Mouse (Mus musculus): Measurements from ENCODE around the gene Cyp2c29. TPM values are rescaled to one million over a fixed set of nuclear protein-coding genes. Genes with fewer than 3 reads are reported as not detected.
"Not testable (repeated sequence)": the region's sequence is repeated elsewhere in the genome, so short reads cannot be mapped to it uniquely, and the experiment has no call there.

The Cyp2c29 gene
- not detected in 2 replicates for polyA plus RNA-seq (2014; fragmentation: Nextera tagmentation; extraction: Ambion mirVana)

- not testable (repeated sequence) for H3K4me1 ChIP-seq (ENCODE audit: control insufficient read depth, insufficient read depth, low read length); DNase-seq (ENCODE audit: low spot score, missing footprints); H3K36me3 ChIP-seq (ENCODE audit: control insufficient read depth, insufficient read depth, low read length); H3K9me3 ChIP-seq (ENCODE audit: control insufficient read depth, low read length); H3K9ac ChIP-seq (ENCODE audit: low read length); H3K4me3 ChIP-seq (ENCODE audit: low read depth, low read length); H3K27ac ChIP-seq (ENCODE audit: low read depth, low read length); H3K4me2 ChIP-seq; H3K27me3 ChIP-seq (ENCODE audit: control insufficient read depth, insufficient read depth, low read length); ATAC-seq (ENCODE audit: low FRiP score)
- WGBS, result no CpG with 5 or more reads among the region's 1 CpGs
Measured at GRCm38 (mm10) chr19:39269105-39269504, at the start of gene Cyp2c29. Gene Cyp2c29 (plus strand): TSS chr19:39269405.

- H3K9ac ChIP-seq (ENCODE audit: low read length); H3K36me3 ChIP-seq (ENCODE audit: control insufficient read depth, insufficient read depth, low read length); H3K27ac ChIP-seq (ENCODE audit: low read depth, low read length); H3K4me1 ChIP-seq (ENCODE audit: control insufficient read depth, insufficient read depth, low read length); ATAC-seq (ENCODE audit: low FRiP score); H3K4me2 ChIP-seq; H3K9me3 ChIP-seq (ENCODE audit: control insufficient read depth, low read length); DNase-seq (ENCODE audit: low spot score, missing footprints); H3K4me3 ChIP-seq (ENCODE audit: low read depth, low read length); H3K27me3 ChIP-seq (ENCODE audit: control insufficient read depth, insufficient read depth, low read length): not testable (repeated sequence)
- WGBS, result 66% methylated on average over 2 of the region's 2 CpGs
Measured at GRCm38 (mm10) chr19:39267036-39267435, 2.2 kb upstream of the Cyp2c29 start.

- no peaks in the 10 kb centered on the region for H3K36me3 ChIP-seq (ENCODE audit: control insufficient read depth, insufficient read depth, low read length)
- H3K9me3 ChIP-seq (ENCODE audit: control insufficient read depth, low read length), result 0 out of 2 replicates have a peak, but pooled peaks cover 3% of the 10 kb centered on the region
- H3K4me2 ChIP-seq, result no peak overlapping the region
- no peak overlapping the region for H3K9ac ChIP-seq (ENCODE audit: low read length)
- no peaks in the 10 kb centered on the region for H3K27me3 ChIP-seq (ENCODE audit: control insufficient read depth, insufficient read depth, low read length)
- DNase-seq (ENCODE audit: low spot score, missing footprints), result no peak
- H3K27ac ChIP-seq (ENCODE audit: low read depth, low read length), result no peak overlapping the region
- no peaks in the 10 kb centered on the region for H3K4me1 ChIP-seq (ENCODE audit: control insufficient read depth, insufficient read depth, low read length)
- ATAC-seq (ENCODE audit: low FRiP score), result no peak
- H3K4me3 ChIP-seq (ENCODE audit: low read depth, low read length), result no peak overlapping the region
Measured at GRCm38 (mm10) chr19:39282801-39283200, 13.6 kb downstream of the Cyp2c29 start.

- H3K9ac ChIP-seq (ENCODE audit: low read length), result no peak overlapping the region
- H3K4me1 ChIP-seq (ENCODE audit: control insufficient read depth, insufficient read depth, low read length), result no peaks in the 10 kb centered on the region
- H3K36me3 ChIP-seq (ENCODE audit: control insufficient read depth, insufficient read depth, low read length), result no peaks in the 10 kb centered on the region
- ATAC-seq (ENCODE audit: low FRiP score) (no peak), DNase-seq (ENCODE audit: low spot score, missing footprints) (no peak)
- H3K4me2 ChIP-seq, result no peak overlapping the region
- no peaks in the 10 kb centered on the region for H3K27me3 ChIP-seq (ENCODE audit: control insufficient read depth, insufficient read depth, low read length)
- 0 out of 2 replicates have a peak, but pooled peaks cover 3% of the 10 kb centered on the region for H3K9me3 ChIP-seq (ENCODE audit: control insufficient read depth, low read length)
- H3K27ac ChIP-seq (ENCODE audit: low read depth, low read length), result no peak overlapping the region
- H3K4me3 ChIP-seq (ENCODE audit: low read depth, low read length), result no peak overlapping the region
Measured at GRCm38 (mm10) chr19:39285637-39286036, 16.4 kb downstream of the Cyp2c29 start.

GRCm38 (mm10) chr19:39286825-39287224 lies 17.6 kb downstream of the Cyp2c29 start:
- 76% methylated on average over 4 of the region's 4 CpGs for WGBS
- no peak overlapping the region for H3K27ac ChIP-seq (ENCODE audit: low read depth, low read length)
- no peaks in the 10 kb centered on the region for H3K27me3 ChIP-seq (ENCODE audit: control insufficient read depth, insufficient read depth, low read length)
- no peak overlapping the region for H3K4me3 ChIP-seq (ENCODE audit: low read depth, low read length)
- H3K36me3 ChIP-seq (ENCODE audit: control insufficient read depth, insufficient read depth, low read length), result no peaks in the 10 kb centered on the region
- H3K9me3 ChIP-seq (ENCODE audit: control insufficient read depth, low read length), result 0 out of 2 replicates have a peak, but pooled peaks cover 3% of the 10 kb centered on the region
- no peaks in the 10 kb centered on the region for H3K4me1 ChIP-seq (ENCODE audit: control insufficient read depth, insufficient read depth, low read length)
- H3K4me2 ChIP-seq, result no peak overlapping the region
- H3K9ac ChIP-seq (ENCODE audit: low read length), result no peak overlapping the region
- no peak for DNase-seq (ENCODE audit: low spot score, missing footprints)
- no peak for ATAC-seq (ENCODE audit: low FRiP score)

GRCm38 (mm10) chr19:39288978-39289377 lies 19.8 kb downstream of the Cyp2c29 start:
- Histone ChIP-seq H3K27me3 (ENCODE audit: control insufficient read depth, insufficient read depth, low read length) (no peaks in the 10 kb centered on the region), H3K27ac (ENCODE audit: low read depth, low read length) (no peak overlapping the region), H3K36me3 (ENCODE audit: control insufficient read depth, insufficient read depth, low read length) (no peaks in the 10 kb centered on the region), H3K4me3 (ENCODE audit: low read depth, low read length) (no peak overlapping the region), H3K4me1 (ENCODE audit: control insufficient read depth, insufficient read depth, low read length) (no peaks in the 10 kb centered on the region), H3K4me2 (no peak overlapping the region), H3K9ac (ENCODE audit: low read length) (no peak overlapping the region), H3K9me3 (ENCODE audit: control insufficient read depth, low read length) (peaks cover 3% of the 10 kb centered on the region; the same call in 1 of the 2 replicates)
- DNase-seq (ENCODE audit: low spot score, missing footprints) (no peak), ATAC-seq (ENCODE audit: low FRiP score) (no peak)
- WGBS, result 65% methylated on average over 3 of the region's 3 CpGs

Other genes with a start within 250 kb of the Cyp2c29 start
- not detected in 2 replicates for gene Cyp2c65, start 208.4 kb upstream of the Cyp2c29 start, polyA plus RNA-seq (2014; fragmentation: Nextera tagmentation; extraction: Ambion mirVana)
- not detected in 2 replicates for gene Cyp2c66, start 155.5 kb upstream of the Cyp2c29 start, polyA plus RNA-seq (2014; fragmentation: Nextera tagmentation; extraction: Ambion mirVana)
- gene Cyp2c38, start 193.7 kb downstream of the Cyp2c29 start, polyA plus RNA-seq (2014; fragmentation: Nextera tagmentation; extraction: Ambion mirVana), result not detected in 2 replicates
- gene Cyp2c39, start 241.5 kb downstream of the Cyp2c29 start, polyA plus RNA-seq (2014; fragmentation: Nextera tagmentation; extraction: Ambion mirVana), result not detected in 2 replicates

Data from midbrain, embryonic 11.5 days (tissue).